ENCODE assay signal across 25 mouse cellular contexts in the genomic region with DNA sequence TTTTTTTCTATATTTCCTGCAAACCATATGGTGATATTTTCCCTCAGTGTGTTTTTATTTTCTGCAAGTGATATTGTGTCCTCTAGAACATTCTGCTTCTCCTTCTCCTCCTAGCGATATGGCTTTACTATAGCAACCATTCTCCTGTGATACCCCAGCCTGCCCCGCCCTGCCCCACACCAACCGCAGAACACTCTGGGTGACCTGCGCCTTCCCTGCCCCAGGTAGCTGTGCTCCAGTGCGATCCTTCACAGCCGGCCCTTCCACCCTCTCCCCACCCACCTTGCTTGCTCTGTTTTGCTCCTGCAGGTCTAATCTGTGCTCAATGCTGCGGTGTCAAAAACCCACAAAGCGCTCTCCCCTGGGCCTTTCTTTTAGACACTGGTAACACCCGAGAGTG.
DNase-seq lines count a peak whose midpoint lies in the region; ATAC-seq lines count a peak whose summit lies in the region.
"Had no signal": no experiment of that assay in that cellular context is flagged by ENCODE, and none has a peak within 500 bp of the region (broad histone marks: within the 10 kb centered on the region; RNA-seq: fewer than 3 reads in every experiment).

No protein-coding gene starts in this region.

- H3K27me3 ChIP-seq in stomach, embryonic 16.5 days (ENCODE audit: control insufficient read depth, insufficient read depth, low read length): no peaks in the 10 kb centered on the region
- H3K27me3 ChIP-seq: CH12.LX; embryonic facial prominence, embryonic 13.5 days; embryonic facial prominence, embryonic 15.5 days; forebrain, embryonic 12.5 days had no signal

- no peak overlapping the region for H3K4me2 ChIP-seq in stomach, embryonic 16.5 days (ENCODE audit: low read depth, low read length)
- H3K4me2 ChIP-seq: embryonic facial prominence, embryonic 13.5 days; embryonic facial prominence, embryonic 15.5 days; forebrain, embryonic 12.5 days had no signal

- no peaks in the 10 kb centered on the region for H3K36me3 ChIP-seq in stomach, embryonic 16.5 days (ENCODE audit: control insufficient read depth, insufficient read depth, low read length)
- H3K36me3 ChIP-seq: embryonic facial prominence, embryonic 13.5 days; embryonic facial prominence, embryonic 15.5 days; forebrain, embryonic 10.5 days; forebrain, embryonic 12.5 days had no signal

- H3K4me3 ChIP-seq in stomach, embryonic 16.5 days (replicated peaks; ENCODE audit: low read length): no peak overlapping the region
- H3K4me3 ChIP-seq: embryonic facial prominence, embryonic 13.5 days; embryonic facial prominence, embryonic 15.5 days; erythroblast, embryonic 14.5 days; forebrain, embryonic 10.5 days; forebrain, embryonic 12.5 days had no signal

- H3K9me3 ChIP-seq in stomach, embryonic 16.5 days (replicated peaks; ENCODE audit: control insufficient read depth, low read length): no peaks in the 10 kb centered on the region
- H3K9me3 ChIP-seq: embryonic facial prominence, embryonic 15.5 days; forebrain, embryonic 12.5 days had no signal

- ATAC-seq in frontal cortex, adult (ENCODE audit: low TSS enrichment): peak; percentile 43; the same call in 1 of the 2 replicates
- peak; percentile 56; the same call in 1 of the 2 replicates for ATAC-seq in stomach, embryonic 16.5 days (ENCODE audit: insufficient read depth, low FRiP score)
- ATAC-seq in inflammation-experienced regulatory T-cells, adult 6 months: no peak
- ATAC-seq: CD4-positive, CD25-positive, alpha-beta regulatory T cell, adult 4 months; forebrain, embryonic 14.5 days; forebrain, embryonic 16.5 days had no signal

- H3K9ac ChIP-seq in stomach, embryonic 16.5 days (ENCODE audit: low read length): no peak overlapping the region
- H3K9ac ChIP-seq: embryonic facial prominence, embryonic 13.5 days; embryonic facial prominence, embryonic 15.5 days; forebrain, embryonic 12.5 days had no signal

- no peak for DNase-seq in frontal cortex, adult 2 months (ENCODE audit: extremely low spot score in 1 of 2, low spot score in 1 of 2)
- no peak for DNase-seq in adrenal gland, adult 18-20 months (ENCODE audit: low spot score in 2 of 2)
- DNase-seq: adrenal gland, adult 8-10 months; adrenal gland, postnatal 14 days; adrenal gland, postnatal 36 days; B cell, adult 2 months; cerebellum, adult 11 months; cerebellum, adult 18-20 months; cerebellum, adult 8-10 months; cerebellum, adult 9-11 months; cerebellum, postnatal 14 days; cerebellum, postnatal 36 days; embryo, embryonic 11 days had no signal

- no peak overlapping the region for H3K27ac ChIP-seq in stomach, embryonic 16.5 days (ENCODE audit: low read length)
- H3K27ac ChIP-seq: embryonic facial prominence, embryonic 13.5 days; embryonic facial prominence, embryonic 15.5 days; forebrain, embryonic 10.5 days; forebrain, embryonic 12.5 days had no signal

- WGBS in stomach, embryonic 16.5 days: 60% methylated on average over 9 of the region's 9 CpGs

- H3K4me1 ChIP-seq in stomach, embryonic 16.5 days (ENCODE audit: control insufficient read depth, insufficient read depth, low read length): 0 out of 2 replicates have a peak, but pooled peaks cover 2% of the 10 kb centered on the region
- H3K4me1 ChIP-seq: embryonic facial prominence, embryonic 15.5 days had no signal
